Comparison of ENCODE assay signal across 8 mouse cellular contexts in the genomic region with DNA sequence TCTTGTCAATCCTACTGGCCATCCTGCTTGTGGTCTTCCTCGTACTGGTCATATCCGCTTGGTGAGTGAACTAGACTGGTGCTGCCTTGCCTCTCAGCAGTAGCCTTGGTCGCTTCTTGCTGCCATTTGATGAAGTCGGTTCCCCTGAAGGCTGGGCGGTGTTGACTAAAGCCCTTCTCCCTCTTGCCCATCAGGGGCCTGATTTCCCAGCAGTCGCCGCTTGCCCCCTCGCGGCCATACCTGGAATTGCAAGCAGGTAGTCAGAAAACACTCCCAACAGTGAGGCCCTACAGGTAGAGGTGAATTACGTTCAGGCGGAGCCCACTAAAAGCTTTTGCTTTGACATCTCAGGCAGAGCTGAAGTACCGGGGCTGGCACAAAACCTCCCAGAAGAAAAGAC. TPM values are rescaled to one million over a fixed set of nuclear protein-coding genes. Genes with fewer than 3 reads are reported as not detected.
A peak's percentile ranks its signal among the peaks of the same experiment; 100 is the strongest.
DNase-seq lines count a peak whose midpoint lies in the region; TF ChIP-seq lines count a peak whose summit lies in the region.

No protein-coding gene starts in this region.

- H3K27me3 ChIP-seq in C2C12 (ENCODE audit: control insufficient read depth, insufficient read depth, insufficient read length), result no peaks in the 10 kb centered on the region
- H3K27me3 ChIP-seq in heart, embryonic 10.5 days (ENCODE audit: insufficient read depth, poor library complexity, severe bottlenecking), result peaks cover 55% of the 10 kb centered on the region

- H3K36me3 ChIP-seq in C2C12 (ENCODE audit: control insufficient read depth, insufficient read depth), result no peaks in the 10 kb centered on the region
- H3K36me3 ChIP-seq in heart, embryonic 10.5 days, result no peaks in the 10 kb centered on the region

- no peaks in the 10 kb centered on the region for H3K79me3 ChIP-seq in C2C12 (ENCODE audit: low read depth)

- 11% methylated on average over 12 of the region's 12 CpGs for WGBS in heart, embryonic 10.5 days

- no peak overlapping the region for H3ac ChIP-seq in C2C12 (ENCODE audit: control insufficient read depth, insufficient read length, low read depth)

- no peaks in the 10 kb centered on the region for H3K79me2 ChIP-seq in C2C12 (ENCODE audit: control insufficient read depth, insufficient read depth)

- DNase-seq in R1 (ENCODE audit: low read depth, low spot score), result peak; percentile 89
- DNase-seq in cerebellum, postnatal 36 days, result peak; percentile 70 to 78
- peak; percentile 85 for DNase-seq in heart, embryonic 10.5 days (ENCODE audit: low spot score)
- peak; percentile 30 to 72 for DNase-seq in layer of hippocampus, adult 18-20 months (ENCODE audit: low spot score in 2 of 2)
- peak; percentile 87 for DNase-seq in lung, postnatal 10 days
- peak; percentile 70 to 82 for DNase-seq in right cerebral cortex, postnatal 10 days (ENCODE audit: low spot score in 2 of 2)
- DNase-seq in urinary bladder, postnatal 10 days (ENCODE audit: low spot score), result peak; percentile 65

- TF ChIP-seq CTCF in C2C12 (IDR thresholded peaks at IDR 0.05; ENCODE audit: control insufficient read depth, insufficient read depth, insufficient read length), result peak; percentile 83

- peaks cover 5% of the 10 kb centered on the region; the same call in 1 of the 2 replicates for H3K4me1 ChIP-seq in heart, embryonic 10.5 days

- no peak overlapping the region for H3K4me3 ChIP-seq in C2C12 (ENCODE audit: insufficient read depth, poor library complexity, severe bottlenecking)
- no peak overlapping the region for H3K4me3 ChIP-seq in heart, embryonic 10.5 days

- H3K27ac ChIP-seq in heart, embryonic 10.5 days, result no peak overlapping the region

- no peaks in the 10 kb centered on the region for H3K9me3 ChIP-seq in heart, embryonic 10.5 days

TF ChIP-seq in C2C12, 6 proteins besides CTCF, POLR2A, EP300 and RAD21:
- TF ChIP-seq MYOD1 (IDR thresholded peaks at IDR 0.05; ENCODE audit: control insufficient read depth, insufficient read length, low read depth) (no peak), FOSL1 (IDR thresholded peaks at IDR 0.05; ENCODE audit: insufficient read depth, low read length, poor library complexity, severe bottlenecking) (no peak), USF1 (IDR thresholded peaks at IDR 0.05; ENCODE audit: low read depth) (no peak)

RNA-seq across cellular contexts. Expression of gene Upk3bl, which starts 7.3 kb away (rescaled TPM):
- 0.11 TPM for polyA plus RNA-seq in C2C12 (2012; fragmentation: generic; extraction: Trizol)
- polyA plus RNA-seq in heart, embryonic 10.5 days (2016; fragmentation: Nextera tagmentation; extraction: Ambion mirVana), result 0.87 and 2.6 TPM in 2 replicates
- under 1 TPM in 1 of 2 experiments, not detected in 1; 0.52 TPM for total RNA-seq in layer of hippocampus, adult 18-20 months (2021)

RNA-seq across cellular contexts. Expression of gene Rasa4, which starts 22.1 kb away (rescaled TPM):
- polyA plus RNA-seq in C2C12 (2012; fragmentation: generic; extraction: Trizol), result 37.6 TPM
- 0.54 and 2.0 TPM in 2 replicates for polyA plus RNA-seq in heart, embryonic 10.5 days (2016; fragmentation: Nextera tagmentation; extraction: Ambion mirVana)
- 1 to 10 TPM; 3.3 to 3.8 TPM for total RNA-seq in layer of hippocampus, adult 18-20 months (2021)

RNA-seq across cellular contexts. Expression of gene Upk3b, which starts 23.3 kb away (rescaled TPM):
- polyA plus RNA-seq in C2C12 (2012; fragmentation: generic; extraction: Trizol), result 0.01 TPM
- polyA plus RNA-seq in heart, embryonic 10.5 days (2016; fragmentation: Nextera tagmentation; extraction: Ambion mirVana), result 78.3 and 81.2 TPM in 2 replicates
- not detected for total RNA-seq in layer of hippocampus, adult 18-20 months (2021)

RNA-seq across cellular contexts. Expression of gene Polr2j, which starts 54.9 kb away (rescaled TPM):
- 206 TPM for polyA plus RNA-seq in C2C12 (2012; fragmentation: generic; extraction: Trizol)
- polyA plus RNA-seq in heart, embryonic 10.5 days (2016; fragmentation: Nextera tagmentation; extraction: Ambion mirVana), result 180 and 217 TPM in 2 replicates
- 10 to 100 TPM; 77.4 to 79.3 TPM for total RNA-seq in layer of hippocampus, adult 18-20 months (2021)

Comparison
In these comparisons a context has a peak if more than half of its experiments do, and no peak if none do; other contexts are left out.
1. RNA of gene Rasa4, which starts 22.1 kb away (polyA plus RNA-seq): 37.6 TPM in C2C12 (single experiment); 0.54 to 2.0 TPM in heart, embryonic 10.5 days; every median in the first group is over 10 times any median in the second.
2. RNA of gene Upk3b, which starts 23.3 kb away (polyA plus RNA-seq): 78.3 to 81.2 TPM in heart, embryonic 10.5 days; 0.01 TPM in C2C12 (single experiment); every median in the first group is over 10 times any median in the second.
3. Peak in every context shown above with its lines, with median percentiles within 50 percentile points of each other: DNase-seq.